Mouse (Mus musculus): ENCODE results near the gene Tcf7l1. TPM values are rescaled to one million over a fixed set of nuclear protein-coding genes. Genes with fewer than 3 reads are reported as not detected.

Gene Tcf7l1
- polyA plus RNA-seq, 1 experiment from 2014 or later = 6.8 TPM

DNA sequence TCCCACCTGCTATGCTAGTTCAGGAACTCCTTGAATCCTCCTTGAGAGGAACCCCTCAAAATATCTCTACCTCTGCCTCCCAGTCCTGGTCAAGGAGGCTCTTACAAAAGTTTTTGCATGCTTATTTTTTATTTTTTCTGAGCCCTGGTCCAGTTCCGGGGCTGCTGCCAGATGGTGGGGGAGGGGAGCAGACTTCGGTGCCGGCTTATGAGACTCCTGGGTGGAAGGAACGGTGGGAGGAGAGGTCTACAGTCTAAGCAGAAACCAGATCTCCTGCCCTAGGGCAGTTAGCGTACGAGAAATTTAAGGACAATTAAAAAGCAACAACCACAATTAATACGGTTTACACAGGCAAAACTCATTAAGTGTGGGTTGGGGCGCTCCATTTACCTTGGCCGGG, 110.4 kb downstream of the Tcf7l1 start:
- H3K27me3 ChIP-seq (replicated peaks; ENCODE audit: control insufficient read depth, insufficient read depth, low read length) = no peaks in the 10 kb centered on the region
- H3K4me1 ChIP-seq (ENCODE audit: control insufficient read depth, insufficient read depth, low read length) = peaks cover 34% of the 10 kb centered on the region
- no peaks in the 10 kb centered on the region for H3K36me3 ChIP-seq (ENCODE audit: control insufficient read depth, insufficient read depth, low read length)
- H3K4me2 ChIP-seq (ENCODE audit: low read length) = no peak overlapping the region
- DNase-seq (ENCODE audit: low spot score) (no peak), ATAC-seq (no peak)
- H3K9me3 ChIP-seq (replicated peaks; ENCODE audit: control insufficient read depth, low read length) = no peaks in the 10 kb centered on the region
- no peak overlapping the region for H3K9ac ChIP-seq (ENCODE audit: low read length)
- no peak overlapping the region for H3K27ac ChIP-seq (ENCODE audit: low read depth, low read length)
- WGBS = 11% methylated on average over 9 of the region's 9 CpGs
- no peak overlapping the region for H3K4me3 ChIP-seq (ENCODE audit: low read depth, low read length)

DNA sequence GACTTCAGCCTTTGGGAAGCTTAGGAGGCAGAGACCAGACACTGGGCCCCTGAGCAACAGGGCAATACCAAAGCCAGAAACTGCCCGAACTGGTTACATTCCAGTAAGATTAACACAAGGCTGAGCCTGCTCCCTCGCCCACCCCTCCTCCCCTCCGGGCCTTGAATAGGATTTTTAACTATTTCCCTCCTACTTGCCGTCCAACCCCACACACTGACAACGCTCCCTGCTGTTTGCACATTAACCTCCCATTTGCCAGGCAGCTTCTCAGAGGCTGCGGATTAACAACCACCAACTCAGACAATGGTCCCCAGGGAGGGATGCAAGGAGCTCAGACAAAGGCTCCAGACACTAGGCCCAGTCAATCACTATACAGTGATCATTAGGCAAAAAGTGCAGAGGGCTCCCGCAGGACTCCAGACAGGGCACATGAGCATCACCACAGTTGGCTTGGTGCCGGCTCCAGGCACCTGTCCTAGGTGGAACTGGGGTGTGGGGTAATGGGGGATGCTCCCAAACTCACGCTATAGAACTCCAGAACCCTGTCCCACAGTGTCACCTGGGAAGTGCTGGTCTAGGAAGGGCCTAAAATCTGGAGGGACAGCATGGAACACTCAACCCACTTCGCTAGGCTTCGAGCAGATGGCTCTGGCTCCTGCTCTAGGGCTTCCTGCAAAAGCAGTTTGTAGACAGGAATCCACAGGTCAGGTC, 111.4 kb downstream of the Tcf7l1 start:
- ATAC-seq = peak; percentile 69
- 7% methylated on average over 11 of the region's 11 CpGs for WGBS
- Histone ChIP-seq H3K9ac (ENCODE audit: low read length) (peak overlapping the region; percentile 57), H3K4me1 (ENCODE audit: control insufficient read depth, insufficient read depth, low read length) (peaks cover 28% of the 10 kb centered on the region), H3K27me3 (replicated peaks; ENCODE audit: control insufficient read depth, insufficient read depth, low read length) (no peaks in the 10 kb centered on the region), H3K9me3 (replicated peaks; ENCODE audit: control insufficient read depth, low read length) (no peaks in the 10 kb centered on the region), H3K4me3 (ENCODE audit: low read depth, low read length) (peak overlapping the region; percentile 9; the same call in 1 of the 2 replicates), H3K36me3 (ENCODE audit: control insufficient read depth, insufficient read depth, low read length) (no peaks in the 10 kb centered on the region), H3K4me2 (ENCODE audit: low read length) (peak overlapping the region; percentile 46), H3K27ac (ENCODE audit: low read depth, low read length) (0 out of 2 replicates have a peak overlapping the region, but pooled peaks have one; percentile 2)
- DNase-seq (ENCODE audit: low spot score) = peak; percentile 78

DNA sequence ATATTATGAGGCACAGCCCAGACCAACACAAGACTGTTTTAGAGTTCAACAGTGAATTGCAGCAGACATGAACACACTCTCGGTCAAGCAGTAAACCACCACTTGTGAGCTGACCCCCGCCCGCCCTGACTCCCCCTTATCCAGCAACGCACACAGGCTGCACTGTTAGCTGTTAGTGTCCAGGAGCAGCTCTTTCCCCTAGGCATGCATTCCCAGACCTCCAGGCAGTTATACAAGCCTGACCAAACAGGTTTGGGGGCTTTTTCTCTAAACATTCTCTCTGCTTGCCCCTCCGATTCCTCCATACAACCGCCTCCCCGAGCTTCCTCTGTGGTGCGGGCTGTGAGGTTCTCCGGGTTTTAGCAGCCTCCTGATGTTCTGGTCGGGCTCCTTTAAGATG, 112.0 kb downstream of the Tcf7l1 start:
- 9% methylated on average over 10 of the region's 10 CpGs for WGBS
- H3K9ac ChIP-seq (ENCODE audit: low read length) = peak overlapping the region; percentile 57

DNA sequence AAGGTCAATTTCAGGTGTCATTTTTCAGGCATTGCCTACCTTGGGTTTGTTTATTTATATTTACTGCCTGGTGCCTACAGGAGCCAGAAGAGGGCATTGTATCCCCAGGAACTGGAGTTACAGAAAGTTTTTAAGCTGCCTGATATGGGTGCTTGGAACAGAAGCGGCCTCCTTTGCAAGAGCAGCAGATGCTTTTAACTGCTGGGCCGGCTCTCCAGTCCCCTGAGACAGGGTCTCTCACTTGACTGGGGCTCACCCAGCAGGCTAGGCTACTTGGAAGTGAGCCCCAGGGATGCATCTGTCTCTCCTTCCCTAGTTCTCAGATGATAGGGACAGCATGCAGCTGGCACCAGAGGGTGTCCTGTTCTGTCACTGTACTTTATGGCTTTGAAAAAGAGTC, 112.7 kb downstream of the Tcf7l1 start:
- H3K36me3 ChIP-seq (ENCODE audit: control insufficient read depth, insufficient read depth, low read length) = no peaks in the 10 kb centered on the region
- no peak overlapping the region for H3K4me2 ChIP-seq (ENCODE audit: low read length)
- no peak for ATAC-seq
- H3K9me3 ChIP-seq (replicated peaks; ENCODE audit: control insufficient read depth, low read length) = no peaks in the 10 kb centered on the region
- no peak for DNase-seq (ENCODE audit: low spot score)
- no peaks in the 10 kb centered on the region for H3K27me3 ChIP-seq (replicated peaks; ENCODE audit: control insufficient read depth, insufficient read depth, low read length)
- peaks cover 25% of the 10 kb centered on the region for H3K4me1 ChIP-seq (ENCODE audit: control insufficient read depth, insufficient read depth, low read length)
- WGBS = 65% methylated on average over 2 of the region's 2 CpGs
- H3K27ac ChIP-seq (ENCODE audit: low read depth, low read length) = no peak overlapping the region
- no peak overlapping the region for H3K4me3 ChIP-seq (ENCODE audit: low read depth, low read length)
- H3K9ac ChIP-seq (ENCODE audit: low read length) = no peak overlapping the region

More for the DNA sequence above, 112.0 kb downstream of the Tcf7l1 start:
- ATAC-seq (peak; percentile 1), DNase-seq (ENCODE audit: low spot score) (no peak)
- no peak overlapping the region for H3K27ac ChIP-seq (ENCODE audit: low read depth, low read length)
- H3K9me3 ChIP-seq (replicated peaks; ENCODE audit: control insufficient read depth, low read length) = no peaks in the 10 kb centered on the region
- no peaks in the 10 kb centered on the region for H3K27me3 ChIP-seq (replicated peaks; ENCODE audit: control insufficient read depth, insufficient read depth, low read length)
- H3K4me3 ChIP-seq (ENCODE audit: low read depth, low read length) = peak overlapping the region; percentile 9; the same call in 1 of the 2 replicates
- H3K36me3 ChIP-seq (ENCODE audit: control insufficient read depth, insufficient read depth, low read length) = no peaks in the 10 kb centered on the region
- peak overlapping the region; percentile 46 for H3K4me2 ChIP-seq (ENCODE audit: low read length)
- peaks cover 25% of the 10 kb centered on the region for H3K4me1 ChIP-seq (ENCODE audit: control insufficient read depth, insufficient read depth, low read length)

DNA sequence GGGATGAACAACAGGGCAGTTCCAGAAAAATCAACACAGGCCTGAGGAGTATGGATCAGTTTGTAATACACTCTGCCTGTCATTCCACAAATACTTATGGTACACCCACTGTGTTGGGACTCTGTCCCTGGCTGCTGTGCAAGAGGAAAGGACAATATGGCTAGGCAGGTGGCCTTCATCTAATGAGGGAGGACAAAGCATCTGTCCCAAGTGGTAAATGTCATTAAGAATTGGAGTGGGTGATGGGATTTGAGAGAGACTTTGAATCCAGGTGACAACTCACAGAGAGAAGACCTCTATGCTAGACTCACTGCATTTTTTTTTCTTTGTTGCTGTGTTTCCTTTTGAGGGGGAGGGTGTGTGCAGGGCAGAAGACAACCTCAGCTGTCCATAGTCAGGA, 115.3 kb downstream of the Tcf7l1 start:
- no peak overlapping the region for H3K27ac ChIP-seq (ENCODE audit: low read depth, low read length)
- no peaks in the 10 kb centered on the region for H3K9me3 ChIP-seq (replicated peaks; ENCODE audit: control insufficient read depth, low read length)
- H3K4me1 ChIP-seq (ENCODE audit: control insufficient read depth, insufficient read depth, low read length) = peaks cover 25% of the 10 kb centered on the region
- no peaks in the 10 kb centered on the region for H3K27me3 ChIP-seq (replicated peaks; ENCODE audit: control insufficient read depth, insufficient read depth, low read length)
- DNase-seq (ENCODE audit: low spot score) (no peak), ATAC-seq (no peak)
- no peaks in the 10 kb centered on the region for H3K36me3 ChIP-seq (ENCODE audit: control insufficient read depth, insufficient read depth, low read length)
- no peak overlapping the region for H3K4me3 ChIP-seq (ENCODE audit: low read depth, low read length)
- no peak overlapping the region for H3K4me2 ChIP-seq (ENCODE audit: low read length)
- H3K9ac ChIP-seq (ENCODE audit: low read length) = no peak overlapping the region

DNA sequence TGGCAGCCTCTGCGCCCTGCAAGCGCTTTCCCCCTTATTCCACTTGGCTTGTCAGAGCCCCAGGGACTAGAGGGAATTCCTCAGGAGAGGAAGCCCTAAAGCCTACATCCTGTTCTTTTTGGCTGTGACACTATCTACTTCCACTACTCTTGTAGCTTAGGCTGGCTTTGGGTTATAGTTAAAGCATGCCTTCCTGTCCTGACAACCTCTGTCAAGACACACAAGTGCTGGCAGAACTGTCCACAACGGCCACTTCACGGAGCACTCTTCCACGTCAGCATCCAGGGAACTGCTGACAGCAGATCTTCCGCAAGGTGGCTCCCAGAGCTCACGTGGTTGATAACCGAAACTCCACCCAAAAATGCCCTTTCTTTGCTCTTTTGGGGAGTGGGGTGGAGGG, 117.9 kb downstream of the Tcf7l1 start:
- Histone ChIP-seq H3K9ac (ENCODE audit: low read length) (no peak overlapping the region), H3K4me1 (ENCODE audit: control insufficient read depth, insufficient read depth, low read length) (peaks cover 5% of the 10 kb centered on the region), H3K27me3 (replicated peaks; ENCODE audit: control insufficient read depth, insufficient read depth, low read length) (no peaks in the 10 kb centered on the region), H3K9me3 (replicated peaks; ENCODE audit: control insufficient read depth, low read length) (no peaks in the 10 kb centered on the region), H3K4me3 (ENCODE audit: low read depth, low read length) (no peak overlapping the region), H3K36me3 (ENCODE audit: control insufficient read depth, insufficient read depth, low read length) (no peaks in the 10 kb centered on the region), H3K4me2 (ENCODE audit: low read length) (no peak overlapping the region), H3K27ac (ENCODE audit: low read depth, low read length) (no peak overlapping the region)
- WGBS = 63% methylated on average over 8 of the region's 8 CpGs
- DNase-seq (ENCODE audit: low spot score) (no peak), ATAC-seq (no peak)

DNA sequence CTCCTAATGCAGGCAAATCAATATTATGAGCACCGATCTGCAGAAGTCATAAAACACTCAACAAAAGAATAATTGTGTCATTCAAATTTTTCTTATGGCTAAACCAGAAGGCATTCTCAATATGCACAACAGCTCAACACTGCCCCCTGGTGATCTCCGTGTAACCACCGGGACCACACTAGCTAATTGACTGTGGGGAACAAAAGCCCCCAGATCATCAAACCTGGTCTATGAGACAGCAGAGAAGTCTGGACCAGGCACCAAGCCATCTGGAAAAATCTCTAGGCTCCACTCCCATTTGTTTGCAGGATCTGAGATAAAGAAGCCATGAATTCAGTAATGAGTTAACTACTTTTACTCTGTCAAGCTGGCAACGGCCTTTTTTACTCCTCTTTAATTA, 122.0 kb downstream of the Tcf7l1 start:
- Histone ChIP-seq H3K36me3 (ENCODE audit: control insufficient read depth, insufficient read depth, low read length) (no peaks in the 10 kb centered on the region), H3K4me2 (ENCODE audit: low read length) (no peak overlapping the region), H3K9ac (ENCODE audit: low read length) (no peak overlapping the region), H3K9me3 (replicated peaks; ENCODE audit: control insufficient read depth, low read length) (no peaks in the 10 kb centered on the region), H3K27ac (ENCODE audit: low read depth, low read length) (no peak overlapping the region), H3K4me3 (ENCODE audit: low read depth, low read length) (no peak overlapping the region), H3K27me3 (replicated peaks; ENCODE audit: control insufficient read depth, insufficient read depth, low read length) (no peaks in the 10 kb centered on the region), H3K4me1 (ENCODE audit: control insufficient read depth, insufficient read depth, low read length) (no peaks in the 10 kb centered on the region)
- 17% methylated on average over 4 of the region's 4 CpGs for WGBS
- peak; percentile 92 for DNase-seq (ENCODE audit: low spot score)
- ATAC-seq = peak; percentile 95

DNA sequence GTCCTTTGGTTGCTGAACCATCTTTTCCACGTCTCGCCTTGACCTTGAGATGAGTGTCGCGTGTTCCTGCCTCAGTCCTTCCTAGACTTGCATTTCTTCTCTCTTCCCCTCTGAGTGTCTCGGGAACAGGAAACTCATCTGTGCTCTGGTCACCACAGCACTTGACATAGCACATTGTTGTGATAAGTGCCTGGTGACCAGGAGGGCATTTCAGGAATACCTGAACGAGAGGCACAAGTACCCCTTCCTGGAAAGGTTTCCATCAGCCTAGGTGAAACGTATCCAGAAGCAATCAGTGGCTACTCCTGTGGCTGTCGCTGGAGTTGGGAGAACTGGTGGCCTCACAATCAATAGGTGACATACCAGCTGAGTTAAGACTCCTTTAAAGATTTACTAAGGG, 124.8 kb downstream of the Tcf7l1 start:
- no peak for ATAC-seq
- H3K9me3 ChIP-seq (replicated peaks; ENCODE audit: control insufficient read depth, low read length) = no peaks in the 10 kb centered on the region
- no peak overlapping the region for H3K9ac ChIP-seq (ENCODE audit: low read length)
- H3K36me3 ChIP-seq (ENCODE audit: control insufficient read depth, insufficient read depth, low read length) = no peaks in the 10 kb centered on the region
- no peaks in the 10 kb centered on the region for H3K27me3 ChIP-seq (replicated peaks; ENCODE audit: control insufficient read depth, insufficient read depth, low read length)
- H3K4me1 ChIP-seq (ENCODE audit: control insufficient read depth, insufficient read depth, low read length) = peaks cover 7% of the 10 kb centered on the region; the same call in 1 of the 2 replicates
- H3K27ac ChIP-seq (ENCODE audit: low read depth, low read length) = no peak overlapping the region
- no peak overlapping the region for H3K4me3 ChIP-seq (ENCODE audit: low read depth, low read length)
- DNase-seq (ENCODE audit: low spot score) = no peak
- no peak overlapping the region for H3K4me2 ChIP-seq (ENCODE audit: low read length)
- 83% methylated on average over 8 of the region's 8 CpGs for WGBS

DNA sequence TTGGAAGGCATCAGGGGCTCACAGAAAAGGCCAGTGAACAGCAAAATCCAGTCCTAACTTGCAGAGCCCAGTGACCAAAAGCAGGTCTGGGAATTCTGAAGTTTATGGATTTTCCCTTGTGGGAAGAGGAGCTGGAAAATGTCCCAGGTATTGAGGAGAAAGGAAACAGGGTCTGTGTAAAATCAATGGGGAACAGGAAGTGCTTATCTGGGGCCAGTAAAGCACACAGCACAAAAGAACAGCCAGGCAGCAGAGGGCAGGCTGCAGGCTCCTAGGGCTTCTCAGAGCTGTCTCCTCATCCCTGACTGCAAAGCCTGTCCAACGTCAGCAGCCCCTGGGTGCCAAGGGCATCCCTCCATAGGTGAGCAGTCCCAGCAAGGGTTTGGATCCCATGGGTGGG, 126.1 kb downstream of the Tcf7l1 start:
- no peak overlapping the region for H3K9ac ChIP-seq (ENCODE audit: low read length)
- DNase-seq (ENCODE audit: low spot score) = no peak
- H3K4me2 ChIP-seq (ENCODE audit: low read length) = no peak overlapping the region
- no peak overlapping the region for H3K27ac ChIP-seq (ENCODE audit: low read depth, low read length)
- H3K4me1 ChIP-seq (ENCODE audit: control insufficient read depth, insufficient read depth, low read length) = peaks cover 7% of the 10 kb centered on the region; the same call in 1 of the 2 replicates
- no peak for ATAC-seq
- no peaks in the 10 kb centered on the region for H3K27me3 ChIP-seq (replicated peaks; ENCODE audit: control insufficient read depth, insufficient read depth, low read length)
- no peaks in the 10 kb centered on the region for H3K9me3 ChIP-seq (replicated peaks; ENCODE audit: control insufficient read depth, low read length)
- H3K4me3 ChIP-seq (ENCODE audit: low read depth, low read length) = no peak overlapping the region
- H3K36me3 ChIP-seq (ENCODE audit: control insufficient read depth, insufficient read depth, low read length) = no peaks in the 10 kb centered on the region
- 22% methylated on average over 1 of the region's 1 CpGs for WGBS

Measured in forebrain, embryonic 14.5 days (tissue).